Mouse (Mus musculus) layer of hippocampus, adult 18-20 months (tissue): ENCODE results near the gene Tspo. TPM values are rescaled to one million over a fixed set of nuclear protein-coding genes. Genes with fewer than 3 reads are reported as not detected.

Experiments
- DNase-seq, 2 experiments: peaks; one replicate each; pipeline ENCODE4 v3.0.0; 2022; ENCODE audit warnings: low spot score in 2 of 2
- long read RNA-seq: library from polyadenylated mRNA; stranded (forward); transcript quantifications from one replicate; pipeline ENCODE4 v2.0.0, GENCODE M21; 2021
- total RNA-seq, 2 experiments: library from RNA; stranded (reverse); gene quantifications; 2 replicates each; pipeline ENCODE4 v1.2.3; 2021

Gene Tspo
- total RNA-seq, result 1 to 10 TPM; 6.7 to 8.5 TPM
- long read RNA-seq, transcript Tspo-201 (4 exons, 837 nt), result major isoform, 5 of 5 reads
- long read RNA-seq, partial matches to known transcripts, result 0 of 5 reads
- long read RNA-seq, other reads (novel, unspliced or antisense), result 0 of 5 reads

DNA sequence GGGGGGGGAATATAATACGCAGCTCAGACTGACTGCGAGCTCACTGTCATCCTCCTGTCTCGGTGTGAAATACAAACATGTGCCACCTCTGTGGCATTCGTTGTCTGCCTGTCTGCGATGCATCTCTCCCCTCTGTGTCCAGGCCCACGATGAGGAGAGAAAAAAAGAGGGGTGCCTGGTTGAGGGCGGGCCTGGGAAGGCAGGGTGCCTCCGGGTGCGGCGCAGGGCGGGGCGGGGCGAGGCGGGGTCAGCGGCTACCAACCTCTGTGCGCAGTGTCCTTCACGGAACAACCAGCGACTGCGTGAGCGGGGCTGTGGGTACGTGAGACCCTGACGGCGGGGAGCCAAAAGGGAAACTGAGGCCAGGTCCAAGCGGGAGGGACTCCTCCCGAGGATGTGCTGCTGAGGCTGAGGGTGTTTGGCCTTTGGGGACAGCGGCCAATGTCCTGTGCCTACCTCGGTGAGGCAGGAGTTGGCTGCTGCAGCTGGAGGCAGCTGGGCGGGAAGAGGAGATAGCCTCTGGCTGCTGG is at the start of gene Tspo, which contains the start of gene Mcat:
TSS of gene Tspo (plus strand) at position 266 of the 530 bp plus-strand sequence.
TSS of gene Mcat (minus strand) at position 461 of the 530 bp plus-strand sequence.
- DNase-seq, result no peak

DNA sequence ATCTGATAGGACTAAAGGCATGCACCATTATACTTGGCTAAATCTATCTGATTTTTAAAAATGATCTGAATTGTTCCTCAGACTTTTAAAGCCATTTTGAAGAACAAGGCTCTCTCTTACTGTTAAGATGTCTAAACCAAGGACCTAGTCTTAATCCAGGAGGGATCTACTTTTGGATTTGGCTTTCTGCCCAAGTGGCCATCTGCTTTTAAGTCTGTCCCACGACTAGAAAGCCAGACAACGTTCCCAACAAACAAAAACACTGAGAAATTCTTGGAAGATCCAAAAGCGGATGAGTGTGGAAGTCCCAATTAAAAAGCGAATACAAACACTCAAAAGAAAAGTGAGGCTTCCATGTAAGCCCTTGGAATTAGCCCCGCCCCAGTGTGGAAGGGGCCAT is 48.4 kb upstream of the Tspo start:
- peak; percentile 24 to 25 for DNase-seq

DNA sequence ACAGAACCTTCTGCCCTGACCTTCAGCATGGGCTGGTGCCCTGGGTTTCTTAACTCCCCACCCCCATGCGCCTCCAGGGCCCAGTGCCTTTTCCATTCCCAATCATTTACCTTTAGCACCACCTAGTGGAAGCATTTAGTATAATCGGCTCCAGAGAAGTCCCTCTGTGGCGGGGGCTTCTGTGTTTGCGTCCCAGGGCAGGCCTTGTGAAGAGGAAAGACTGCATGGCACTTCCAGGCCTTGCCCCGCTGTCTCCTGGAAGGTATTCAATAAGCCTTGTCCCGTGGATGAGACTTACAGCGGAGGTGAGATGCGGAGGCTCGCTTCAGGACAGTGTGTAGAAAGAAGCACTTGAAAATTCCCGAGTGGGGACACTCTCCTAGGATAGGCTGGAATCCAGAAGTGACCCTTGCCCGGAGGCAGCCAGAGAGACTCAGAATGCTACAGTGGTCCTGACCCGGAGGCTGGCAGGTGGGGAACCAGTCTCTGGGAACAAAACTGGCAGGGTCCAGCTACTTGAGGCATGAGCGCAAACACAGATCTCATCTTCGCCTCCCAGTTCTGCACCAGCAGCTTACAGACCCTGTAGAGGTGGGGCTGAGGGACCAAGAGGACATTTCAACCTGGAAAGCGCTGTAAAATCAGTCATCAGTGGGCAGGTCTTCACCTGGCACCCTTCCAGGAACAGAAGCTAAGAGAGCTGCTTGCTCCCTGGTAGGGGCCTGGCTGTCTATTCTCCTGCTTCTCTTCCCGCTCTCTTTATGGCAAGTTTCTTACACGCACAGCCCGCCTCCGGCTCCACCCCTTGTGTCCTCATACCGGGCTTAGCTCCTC is 45.0 kb upstream of the Tspo start:
- peak; percentile 20 to 69 for DNase-seq

DNA sequence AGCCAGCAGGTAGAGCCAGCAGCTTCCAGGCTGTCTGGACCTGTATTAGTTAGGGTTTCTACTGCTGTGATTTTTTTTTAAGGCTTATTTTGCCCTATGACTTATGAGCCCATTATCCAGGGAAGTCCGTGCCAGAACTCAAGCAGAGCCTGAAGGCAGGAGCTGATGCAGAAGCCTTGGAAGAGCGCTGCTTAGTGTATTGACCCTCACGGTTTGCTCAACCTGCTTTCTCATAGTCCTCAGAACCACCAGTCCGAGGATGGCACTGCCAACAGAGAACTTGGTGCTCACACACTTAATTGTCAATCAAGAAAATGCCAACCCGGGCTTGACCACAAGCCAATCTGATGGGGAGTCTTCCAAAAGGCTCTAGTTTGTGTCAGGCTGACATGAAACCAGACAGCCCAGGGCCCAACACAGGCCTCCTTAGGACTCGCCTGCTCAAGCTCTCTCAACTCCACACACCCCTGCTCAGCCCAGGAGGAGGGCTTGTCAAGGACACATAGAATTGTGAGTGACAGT is 42.5 kb upstream of the Tspo start:
- DNase-seq, result no peak

DNA sequence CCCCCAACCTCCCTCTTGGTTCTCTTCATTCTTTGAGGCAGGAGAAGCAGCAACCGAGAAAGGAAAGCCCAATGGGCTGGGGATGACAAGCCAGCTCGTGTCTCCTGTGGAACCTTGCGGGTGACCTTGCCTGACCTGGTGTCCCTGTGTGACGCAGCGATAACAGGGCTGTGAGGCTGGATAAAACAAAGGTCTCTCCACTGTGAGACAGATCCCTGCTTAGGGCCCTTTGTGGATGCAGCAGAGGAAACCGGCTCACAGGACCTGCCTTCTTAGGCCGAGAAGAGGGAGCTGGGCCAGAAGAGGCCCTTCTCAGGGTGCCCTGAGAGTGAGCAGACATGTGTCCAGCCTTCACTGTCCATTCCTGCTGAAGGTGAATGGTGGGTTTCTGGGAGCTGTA is 40.2 kb upstream of the Tspo start:
- no peak for DNase-seq

DNA sequence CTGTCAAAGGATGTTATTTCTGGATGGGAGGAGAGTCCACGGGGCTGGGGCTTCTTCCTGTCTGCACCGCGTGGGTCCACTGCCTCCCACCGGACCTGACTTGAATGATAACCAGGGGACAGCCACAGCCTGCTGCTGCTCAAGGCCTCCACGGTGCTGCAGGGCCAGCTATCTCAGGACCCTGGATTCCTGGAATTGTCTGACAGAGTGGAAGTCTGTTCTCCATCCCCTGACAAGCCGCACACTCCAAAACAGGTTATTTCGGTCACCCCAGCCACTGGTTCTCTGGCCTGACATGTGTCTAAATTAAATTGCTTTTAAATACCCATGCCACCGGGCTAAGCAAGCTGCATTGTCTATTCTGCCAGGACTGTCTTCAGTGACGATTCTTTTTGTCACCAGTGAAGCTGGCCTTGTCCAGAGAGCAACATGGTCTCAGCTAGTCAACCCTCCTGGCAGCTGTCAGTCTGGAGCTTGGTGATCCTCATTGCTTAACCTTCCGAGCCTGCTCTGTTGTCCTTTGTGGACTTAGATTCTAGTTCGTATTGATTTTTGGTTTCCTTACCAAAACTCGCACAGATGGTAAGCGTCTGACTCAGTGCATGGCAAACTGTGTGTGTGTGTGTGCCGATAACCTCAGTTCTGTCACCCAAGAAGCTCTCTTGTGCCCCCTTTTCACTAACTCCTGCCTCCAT is 39.6 kb upstream of the Tspo start:
- no peak for DNase-seq

DNA sequence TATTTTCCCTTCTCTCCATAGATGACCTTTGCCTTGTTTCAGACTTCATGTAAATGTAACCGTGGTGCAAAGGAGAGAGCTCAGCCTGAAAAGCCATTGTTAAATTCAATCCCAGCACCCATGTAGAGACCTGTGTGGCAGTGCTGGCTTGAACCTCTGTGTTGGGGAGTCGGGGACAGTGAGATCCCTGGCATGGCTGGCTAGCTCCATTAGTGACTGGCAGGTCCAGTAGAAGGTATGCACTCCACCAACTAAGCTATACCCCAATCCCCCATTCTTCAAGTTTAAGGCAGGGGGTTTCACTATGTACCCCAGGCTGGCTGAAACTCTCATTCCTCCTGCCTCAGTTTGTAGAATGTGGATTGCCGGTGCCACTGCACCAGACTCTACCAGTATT is 39.1 kb upstream of the Tspo start:
- DNase-seq, result no peak

DNA sequence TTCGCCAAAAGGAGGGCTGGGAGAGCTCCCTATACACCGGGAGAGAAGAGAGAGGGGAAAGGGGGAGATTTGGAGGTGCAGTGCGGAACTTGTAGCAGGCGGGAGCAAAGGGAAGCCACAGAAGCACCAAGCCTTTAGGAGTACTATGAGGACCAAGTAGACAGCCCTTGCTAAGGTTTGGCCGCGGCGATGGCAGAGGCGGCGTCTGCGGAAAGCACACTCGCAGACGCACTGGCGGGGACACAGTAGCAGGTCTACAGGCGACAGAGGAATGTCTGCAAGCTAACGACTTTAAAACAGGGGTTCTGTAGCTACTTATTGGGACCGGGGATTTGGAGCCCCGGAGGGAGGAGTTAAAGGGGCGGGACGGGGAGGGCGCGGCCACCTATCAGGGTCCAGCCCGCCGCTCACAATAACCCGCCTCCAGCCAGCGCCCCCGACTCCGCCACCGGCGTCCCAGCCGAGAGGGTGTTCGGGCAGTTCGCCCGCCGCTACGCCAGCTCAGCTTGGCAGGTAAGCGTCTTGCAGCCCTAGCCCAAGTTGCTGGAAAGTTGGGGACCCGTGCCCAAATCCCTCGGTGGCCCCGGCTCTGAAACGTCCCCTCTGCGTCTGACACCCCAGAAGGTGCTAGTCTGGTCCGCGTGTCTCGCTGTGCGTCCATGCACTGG is 36.8 kb upstream of the Tspo start, which contains the start of gene Bik:
TSS of gene Bik (plus strand) at position 439 of the 668 bp plus-strand sequence.
- no peak for DNase-seq

DNA sequence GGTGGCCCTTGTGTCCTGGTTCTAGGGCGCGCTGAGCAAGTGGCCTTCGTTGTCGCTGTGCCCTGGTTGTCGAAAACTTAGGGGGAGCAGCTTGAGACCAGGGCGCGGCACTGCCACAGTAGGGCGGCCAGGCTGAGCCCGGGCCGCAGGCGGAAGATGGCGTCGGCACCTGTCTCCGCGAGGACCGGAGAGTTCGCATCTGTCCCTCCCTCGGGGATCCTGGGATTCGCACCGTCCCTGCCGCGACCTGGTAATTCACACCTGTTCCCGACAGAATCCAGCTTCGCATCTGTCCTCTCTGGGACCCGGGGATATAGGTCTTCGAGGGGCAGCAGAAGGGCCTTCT is 36.3 kb upstream of the Tspo start:
- DNase-seq, result no peak

DNA sequence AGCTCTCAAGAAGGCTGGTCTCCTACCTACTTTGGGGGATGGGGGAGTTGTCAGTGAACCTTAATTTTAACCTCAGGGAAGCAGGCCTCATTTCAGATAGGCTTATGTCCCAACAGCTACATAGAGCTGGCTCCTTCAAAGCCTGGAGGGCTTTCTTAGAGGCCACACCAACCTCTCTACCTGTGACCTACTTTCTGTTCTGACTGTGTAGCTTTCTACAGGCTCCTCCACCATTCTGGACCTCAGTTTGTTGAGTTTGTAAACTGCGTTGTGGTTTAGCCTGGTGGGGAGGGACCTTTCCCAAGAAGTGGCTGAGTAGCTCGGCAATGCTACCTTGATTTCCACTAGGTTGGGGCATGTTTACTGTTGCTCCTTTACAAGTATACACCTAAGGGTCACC is 35.6 kb upstream of the Tspo start:
- DNase-seq, result no peak

DNA sequence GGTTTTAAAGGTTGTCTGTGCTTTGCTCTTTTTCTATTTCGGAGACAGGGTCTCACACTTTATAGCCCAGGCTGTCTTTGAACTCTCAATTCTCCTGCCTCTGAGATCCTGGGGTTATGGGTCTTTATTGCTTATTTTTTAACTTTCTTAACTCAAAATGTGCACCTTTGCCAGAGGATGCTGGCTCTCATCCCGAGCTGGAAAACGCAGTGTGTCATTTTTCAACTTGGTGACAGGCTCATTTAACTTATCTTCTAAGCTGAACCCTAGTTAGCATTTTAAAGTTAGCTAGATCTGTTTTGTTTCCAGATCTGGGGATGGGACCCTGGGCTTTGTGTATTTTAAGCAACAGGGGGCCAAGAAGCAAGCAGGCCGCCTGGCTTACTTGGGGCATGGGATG is 34.5 kb upstream of the Tspo start:
- DNase-seq, result no peak

DNA sequence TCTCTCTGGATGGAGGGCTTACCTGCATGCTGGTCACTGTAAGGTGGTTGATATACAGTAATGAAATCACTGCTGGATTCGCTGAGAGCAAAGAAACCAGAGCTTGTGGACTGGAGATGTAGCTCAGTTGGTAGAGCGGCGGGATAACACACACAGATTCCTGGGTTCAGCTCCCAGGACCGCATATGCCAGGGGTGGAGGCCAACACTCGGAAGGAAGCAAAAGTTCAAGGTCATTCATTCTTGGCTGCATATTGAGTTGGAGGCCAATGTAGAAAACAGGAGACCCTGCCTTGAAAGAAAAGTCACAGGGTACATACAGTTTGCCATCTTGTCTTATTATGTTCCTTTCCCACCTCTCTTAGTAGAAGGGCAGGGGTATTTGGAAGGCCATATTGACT is 33.6 kb upstream of the Tspo start:
- DNase-seq, result no peak

DNA sequence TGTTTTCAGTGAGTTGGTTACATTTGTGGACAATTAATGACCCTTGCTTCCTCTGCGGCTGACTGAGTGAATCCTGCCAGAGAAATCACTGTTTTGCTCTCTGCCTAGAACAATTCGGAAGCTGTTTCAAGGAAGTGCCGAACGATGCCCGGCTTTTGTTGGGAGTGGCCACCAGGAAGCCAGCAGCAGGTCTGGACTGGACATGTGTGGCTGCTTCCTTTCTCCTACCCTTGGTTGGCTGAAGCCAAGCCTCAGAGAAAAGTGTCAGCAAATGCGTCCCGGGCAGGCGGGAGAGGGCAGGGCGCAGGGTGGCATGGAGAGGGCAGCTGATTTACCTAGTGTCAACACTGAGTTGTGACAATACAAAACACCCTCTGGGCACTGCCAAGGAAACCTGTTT is 33.2 kb upstream of the Tspo start:
- no peak for DNase-seq

DNA sequence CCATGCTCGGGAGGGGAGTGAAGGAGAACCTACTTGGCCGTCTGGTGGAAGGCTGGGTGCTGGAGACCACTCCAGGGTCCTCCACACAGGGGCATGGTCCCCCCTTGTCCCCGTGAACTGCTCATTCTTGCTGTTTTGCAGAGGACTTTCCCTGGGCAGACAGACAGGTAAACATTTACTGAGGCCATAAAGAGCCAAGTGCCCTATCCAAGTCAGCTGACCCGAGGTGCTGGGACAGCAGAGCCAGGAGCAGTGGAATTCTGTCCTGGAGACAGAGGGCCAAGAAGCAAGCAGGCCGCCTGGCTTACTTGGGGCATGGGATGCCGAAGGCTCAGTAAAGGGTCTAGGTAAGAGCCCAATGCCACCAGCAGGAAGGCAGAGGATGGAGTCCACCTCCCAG is 32.7 kb upstream of the Tspo start:
- DNase-seq, result no peak

DNA sequence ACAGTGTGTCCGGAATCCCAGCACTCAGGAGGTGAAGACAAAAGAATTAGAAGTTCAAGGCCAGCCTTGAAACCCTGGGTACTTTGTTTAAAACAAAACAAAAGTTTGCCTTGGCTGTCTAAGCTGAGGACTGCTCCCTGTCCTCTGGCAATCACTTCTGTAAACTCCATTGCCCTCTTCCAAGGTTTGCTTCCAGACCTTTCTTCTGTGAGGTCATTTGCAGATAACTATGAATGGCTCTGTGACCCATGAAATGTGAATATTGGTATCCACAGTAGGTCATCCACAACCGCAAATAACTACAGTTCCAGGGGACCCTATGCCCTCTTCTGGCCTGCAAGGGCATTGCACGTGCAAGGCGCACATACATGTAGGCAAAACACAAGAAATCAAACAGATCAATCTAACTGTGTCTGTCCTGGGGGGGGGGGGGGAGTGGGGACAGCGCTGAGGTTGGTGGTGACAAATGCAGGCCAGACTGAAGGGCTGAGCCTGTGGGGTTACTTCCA is 31.4 kb upstream of the Tspo start:
- no peak for DNase-seq

DNA sequence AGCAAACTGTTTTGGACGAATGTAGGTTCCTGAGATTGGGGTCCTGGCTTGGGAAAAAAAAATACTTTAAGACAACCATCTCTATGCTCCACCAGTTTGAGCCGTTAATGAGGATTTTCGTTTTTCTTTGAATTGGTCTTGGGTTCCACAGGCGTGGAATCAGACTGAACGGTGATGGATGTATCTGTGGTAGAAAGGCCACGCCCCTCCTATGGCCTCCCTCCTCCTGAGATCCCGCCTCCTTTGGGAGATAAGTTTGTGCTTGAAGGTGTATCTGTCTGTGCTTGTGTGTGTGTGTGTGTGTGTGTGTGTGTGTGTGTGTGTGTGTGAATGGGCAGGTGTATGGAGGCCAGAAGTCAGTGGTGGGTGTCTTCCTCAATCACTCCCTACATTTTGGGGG is 30.8 kb upstream of the Tspo start:
- no peak for DNase-seq

DNA sequence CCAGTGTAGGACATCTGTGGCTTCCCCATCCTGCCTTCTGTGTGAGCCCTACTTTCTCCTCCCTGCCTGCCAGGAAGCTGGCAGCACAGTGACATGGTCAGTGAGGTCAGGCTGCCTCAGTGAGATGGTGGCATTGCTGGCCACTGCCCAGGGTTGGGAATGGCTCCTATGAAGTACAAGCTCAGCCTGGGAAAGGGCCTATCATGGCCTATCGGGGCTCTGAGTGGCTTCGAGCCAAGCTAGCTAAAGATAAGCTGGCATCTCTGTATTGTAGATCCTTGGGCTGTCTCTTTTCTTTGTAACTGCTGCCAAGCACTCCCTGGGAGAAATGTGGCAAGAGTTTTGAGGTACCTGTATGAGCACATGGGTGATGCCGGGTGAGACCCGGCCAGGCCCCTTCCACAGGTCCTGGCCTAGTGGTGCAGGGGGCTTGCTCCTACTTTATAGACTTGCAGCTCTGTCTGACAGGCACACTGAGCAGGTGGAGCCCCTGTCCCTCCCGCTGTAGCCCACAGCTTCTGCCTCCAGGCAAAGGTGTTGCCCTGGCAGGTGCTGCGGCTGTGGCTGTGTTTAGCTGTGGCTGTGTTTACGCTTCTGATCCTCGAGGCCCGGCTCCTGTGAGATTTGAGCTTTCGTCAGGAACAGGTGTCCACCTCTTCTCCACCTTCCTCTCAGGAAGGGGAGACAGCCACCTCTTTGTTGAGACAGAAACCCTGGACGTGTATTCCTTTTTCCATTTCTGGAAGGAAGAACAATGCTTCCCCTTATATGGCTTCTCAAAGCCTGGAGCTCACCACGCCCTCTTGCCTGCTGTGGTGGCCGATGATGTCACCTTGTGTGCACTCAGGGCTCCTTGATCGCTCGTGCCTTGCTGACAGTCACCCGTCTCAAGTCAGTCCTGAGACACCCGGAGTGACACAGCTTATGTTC is 28.2 kb upstream of the Tspo start:
- no peak for DNase-seq

DNA sequence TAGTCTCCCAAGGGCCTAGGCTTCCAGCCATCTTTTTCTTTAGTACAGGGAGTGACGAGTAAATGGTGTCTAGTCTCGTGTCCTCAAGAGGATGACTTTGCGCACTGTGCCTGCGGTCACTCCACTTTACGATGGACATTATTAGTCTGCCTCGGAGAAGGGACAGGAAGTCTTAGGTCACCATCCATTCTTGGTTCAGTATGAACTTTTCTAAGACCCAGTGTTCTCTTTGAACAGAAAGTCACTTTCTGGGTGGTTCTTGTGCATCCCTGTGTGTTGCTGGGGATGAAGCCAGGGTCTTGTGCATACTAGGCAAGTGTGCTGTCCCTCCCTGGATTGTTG is 27.5 kb upstream of the Tspo start:
- no peak for DNase-seq

DNA sequence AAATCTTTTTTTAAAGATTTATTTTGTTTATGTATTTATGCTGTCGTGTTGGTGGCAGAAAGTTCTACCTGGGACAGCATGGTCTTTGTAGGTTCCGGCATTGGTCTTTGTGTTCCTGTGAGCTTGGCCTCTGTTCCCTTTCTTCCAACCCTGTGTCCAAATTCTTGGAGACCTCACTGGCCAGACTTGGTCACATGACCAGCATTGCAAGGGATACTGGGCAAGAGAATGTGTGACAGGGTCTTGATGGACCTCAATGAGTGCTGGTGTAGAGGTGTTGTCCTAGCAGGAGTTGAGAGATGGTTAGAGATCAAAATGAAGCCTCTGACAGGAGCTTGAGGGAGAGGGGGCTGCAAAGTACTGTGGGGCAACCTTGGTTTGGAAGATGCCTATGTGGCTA is 24.5 kb upstream of the Tspo start:
- no peak for DNase-seq

DNA sequence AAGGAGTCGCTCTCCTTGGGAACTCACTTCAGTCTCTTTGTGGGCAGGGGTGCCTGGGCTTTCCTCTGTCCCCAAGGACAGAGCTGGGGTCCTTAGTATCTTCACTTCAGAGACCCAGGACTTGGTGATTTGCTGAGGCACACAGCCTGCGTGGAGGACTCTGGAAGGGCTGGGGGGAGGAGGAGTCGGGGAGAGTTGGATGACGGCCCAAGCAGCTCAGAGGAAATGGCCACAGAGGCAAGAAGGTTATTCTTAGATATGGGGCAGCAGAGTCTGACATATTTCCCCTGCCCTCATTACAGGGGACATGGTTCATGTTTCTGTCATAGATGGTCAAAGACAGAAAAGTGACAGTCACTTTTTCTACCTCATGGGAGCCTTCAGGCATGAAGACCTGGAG is 23.5 kb upstream of the Tspo start:
- no peak for DNase-seq
